Comparison of ENCODE assay signal across 17 mouse cellular contexts in genomic region chr1:127400198-127400597, GRCm38 (mm10).
DNase-seq lines count a peak whose midpoint lies in the region; ATAC-seq and TF ChIP-seq lines count a peak whose summit lies in the region.
"Had no signal": no experiment of that assay in that cellular context is flagged by ENCODE, and none has a peak within 500 bp of the region (broad histone marks: within the 10 kb centered on the region; RNA-seq: fewer than 3 reads in every experiment).

No protein-coding gene starts in this region.

- H3K9ac ChIP-seq in kidney, embryonic 15.5 days, result no peak overlapping the region
- no peak overlapping the region for H3K9ac ChIP-seq in stomach, embryonic 14.5 days (replicated peaks; ENCODE audit: low read depth, low read length)
- H3K9ac ChIP-seq in stomach, postnatal 0 days (ENCODE audit: low read length), result no peak overlapping the region
- no peak overlapping the region for H3K9ac ChIP-seq in hindbrain, embryonic 15.5 days
- no peak overlapping the region for H3K9ac ChIP-seq in intestine, embryonic 16.5 days (ENCODE audit: low read depth, low read length)
- H3K9ac ChIP-seq: heart, embryonic 12.5 days; liver, embryonic 14.5 days had no signal

- no peak for DNase-seq in kidney, adult 18-20 months
- DNase-seq in stomach, postnatal 0 days (ENCODE audit: low spot score), result no peak
- no peak for DNase-seq in frontal cortex, adult 2 months (ENCODE audit: extremely low spot score in 1 of 2, low spot score in 1 of 2)
- DNase-seq: heart, postnatal 36 days; kidney, adult 8-10 months; lung, postnatal 10 days; right cerebral cortex, postnatal 14 days; thymus, adult 2 months had no signal

- H3K27me3 ChIP-seq in kidney, embryonic 15.5 days, result no peaks in the 10 kb centered on the region
- no peaks in the 10 kb centered on the region for H3K27me3 ChIP-seq in stomach, embryonic 14.5 days (ENCODE audit: control insufficient read depth, insufficient read depth, low read length)
- H3K27me3 ChIP-seq in stomach, postnatal 0 days (ENCODE audit: control insufficient read depth, insufficient read depth, low read length), result no peaks in the 10 kb centered on the region
- no peaks in the 10 kb centered on the region for H3K27me3 ChIP-seq in hindbrain, embryonic 15.5 days
- H3K27me3 ChIP-seq in intestine, embryonic 16.5 days (replicated peaks; ENCODE audit: control insufficient read depth, insufficient read depth, low read length), result no peaks in the 10 kb centered on the region
- H3K27me3 ChIP-seq: heart, embryonic 12.5 days had no signal

- WGBS in kidney, embryonic 15.5 days, result 36% methylated on average over 2 of the region's 2 CpGs
- 61% methylated on average over 2 of the region's 2 CpGs for WGBS in stomach, embryonic 14.5 days
- WGBS in stomach, postnatal 0 days, result 68% methylated on average over 2 of the region's 2 CpGs
- WGBS in hindbrain, embryonic 15.5 days, result 46% methylated on average over 2 of the region's 2 CpGs
- WGBS in intestine, embryonic 16.5 days, result 55% methylated on average over 2 of the region's 2 CpGs

- H3K4me1 ChIP-seq in kidney, embryonic 15.5 days, result peaks cover 47% of the 10 kb centered on the region
- no peaks in the 10 kb centered on the region for H3K4me1 ChIP-seq in stomach, embryonic 14.5 days (ENCODE audit: control insufficient read depth, insufficient read depth, low read length)
- H3K4me1 ChIP-seq in stomach, postnatal 0 days (replicated peaks; ENCODE audit: control insufficient read depth, insufficient read depth), result no peaks in the 10 kb centered on the region
- H3K4me1 ChIP-seq in hindbrain, embryonic 15.5 days (replicated peaks), result peaks cover 9% of the 10 kb centered on the region; the same call in 1 of the 2 replicates
- H3K4me1 ChIP-seq in intestine, embryonic 16.5 days (ENCODE audit: control insufficient read depth, insufficient read depth, low read length), result peaks cover 18% of the 10 kb centered on the region

- 0 out of 2 replicates have a peak overlapping the region, but pooled peaks have one; percentile 20 for H3K4me2 ChIP-seq in kidney, embryonic 15.5 days
- no peak overlapping the region for H3K4me2 ChIP-seq in stomach, embryonic 14.5 days (replicated peaks; ENCODE audit: low read depth, low read length)
- H3K4me2 ChIP-seq in stomach, postnatal 0 days (replicated peaks; ENCODE audit: low read depth), result no peak overlapping the region
- H3K4me2 ChIP-seq in hindbrain, embryonic 15.5 days, result no peak overlapping the region
- H3K4me2 ChIP-seq in intestine, embryonic 16.5 days (ENCODE audit: low read depth, low read length), result no peak overlapping the region
- H3K4me2 ChIP-seq: heart, embryonic 12.5 days had no signal

- no peaks in the 10 kb centered on the region for H3K9me3 ChIP-seq in kidney, embryonic 15.5 days (replicated peaks)
- no peaks in the 10 kb centered on the region for H3K9me3 ChIP-seq in stomach, embryonic 14.5 days (ENCODE audit: control insufficient read depth, low read depth, low read length)
- no peaks in the 10 kb centered on the region for H3K9me3 ChIP-seq in stomach, postnatal 0 days (ENCODE audit: control insufficient read depth, low read length)
- H3K9me3 ChIP-seq in hindbrain, embryonic 15.5 days, result no peaks in the 10 kb centered on the region
- no peaks in the 10 kb centered on the region for H3K9me3 ChIP-seq in intestine, embryonic 16.5 days (ENCODE audit: control insufficient read depth, low read length)
- H3K9me3 ChIP-seq: forebrain, embryonic 10.5 days; heart, embryonic 12.5 days had no signal

- TF ChIP-seq CTCF in stomach, postnatal 0 days (IDR thresholded peaks at IDR 0.05; ENCODE audit: low read depth), result no peak

- H3K27ac ChIP-seq in kidney, embryonic 15.5 days, result peak overlapping the region; percentile 90
- H3K27ac ChIP-seq in stomach, embryonic 14.5 days (ENCODE audit: low read length), result peak overlapping the region; percentile 6; the same call in 1 of the 2 replicates
- H3K27ac ChIP-seq in stomach, postnatal 0 days (replicated peaks), result no peak overlapping the region
- H3K27ac ChIP-seq in hindbrain, embryonic 15.5 days (replicated peaks), result peak overlapping the region; percentile 48; the same call in 1 of the 2 replicates
- no peak overlapping the region for H3K27ac ChIP-seq in intestine, embryonic 16.5 days (ENCODE audit: low read length)
- H3K27ac ChIP-seq: forebrain, embryonic 10.5 days; liver, embryonic 14.5 days had no signal

- TF ChIP-seq EP300 in stomach, postnatal 0 days (optimal IDR thresholded peaks at IDR 0.05), result no peak

- peak; percentile 12 for ATAC-seq in kidney, embryonic 15.5 days (replicated peaks; ENCODE audit: low FRiP score)
- no peak for ATAC-seq in stomach, embryonic 14.5 days (ENCODE audit: insufficient number of reproducible peaks, insufficient read depth, low FRiP score, low read depth)
- no peak for ATAC-seq in stomach, postnatal 0 days (ENCODE audit: low FRiP score, low TSS enrichment)
- no peak; the same call in 1 of the 2 replicates for ATAC-seq in hindbrain, embryonic 15.5 days (ENCODE audit: low FRiP score, low read depth)
- ATAC-seq in intestine, embryonic 16.5 days, result no peak

- H3K36me3 ChIP-seq in kidney, embryonic 15.5 days, result 0 out of 2 replicates have a peak, but pooled peaks cover 4% of the 10 kb centered on the region
- no peaks in the 10 kb centered on the region for H3K36me3 ChIP-seq in stomach, embryonic 14.5 days (ENCODE audit: control insufficient read depth, insufficient read depth, low read length)
- H3K36me3 ChIP-seq in stomach, postnatal 0 days (ENCODE audit: control insufficient read depth, insufficient read depth, low read length), result no peaks in the 10 kb centered on the region
- H3K36me3 ChIP-seq in hindbrain, embryonic 15.5 days, result peaks cover 3% of the 10 kb centered on the region; the same call in 1 of the 2 replicates
- 0 out of 2 replicates have a peak, but pooled peaks cover 4% of the 10 kb centered on the region for H3K36me3 ChIP-seq in intestine, embryonic 16.5 days (ENCODE audit: control insufficient read depth, insufficient read depth, low read length)
- H3K36me3 ChIP-seq: G1E had no signal

- no peak overlapping the region for H3K4me3 ChIP-seq in kidney, embryonic 15.5 days (replicated peaks)
- no peak overlapping the region for H3K4me3 ChIP-seq in stomach, embryonic 14.5 days (ENCODE audit: low read depth, low read length)
- H3K4me3 ChIP-seq in stomach, postnatal 0 days (ENCODE audit: low read depth, low read length), result no peak overlapping the region
- no peak overlapping the region for H3K4me3 ChIP-seq in hindbrain, embryonic 15.5 days
- H3K4me3 ChIP-seq in intestine, embryonic 16.5 days (ENCODE audit: low read length), result no peak overlapping the region
- H3K4me3 ChIP-seq: forebrain, embryonic 10.5 days; heart, embryonic 12.5 days; myocyte had no signal

Comparison
In these comparisons a context has a peak if more than half of its experiments do, and no peak if none do; other contexts are left out.
1. H3K27ac ChIP-seq: peak in kidney, embryonic 15.5 days (single experiment), stomach, embryonic 14.5 days (single experiment) and hindbrain, embryonic 15.5 days (single experiment); none in stomach, postnatal 0 days (single experiment) and intestine, embryonic 16.5 days (single experiment).